Mouse (Mus musculus): Measurements from ENCODE around the gene Foxf1.

Gene Foxf1

DNA sequence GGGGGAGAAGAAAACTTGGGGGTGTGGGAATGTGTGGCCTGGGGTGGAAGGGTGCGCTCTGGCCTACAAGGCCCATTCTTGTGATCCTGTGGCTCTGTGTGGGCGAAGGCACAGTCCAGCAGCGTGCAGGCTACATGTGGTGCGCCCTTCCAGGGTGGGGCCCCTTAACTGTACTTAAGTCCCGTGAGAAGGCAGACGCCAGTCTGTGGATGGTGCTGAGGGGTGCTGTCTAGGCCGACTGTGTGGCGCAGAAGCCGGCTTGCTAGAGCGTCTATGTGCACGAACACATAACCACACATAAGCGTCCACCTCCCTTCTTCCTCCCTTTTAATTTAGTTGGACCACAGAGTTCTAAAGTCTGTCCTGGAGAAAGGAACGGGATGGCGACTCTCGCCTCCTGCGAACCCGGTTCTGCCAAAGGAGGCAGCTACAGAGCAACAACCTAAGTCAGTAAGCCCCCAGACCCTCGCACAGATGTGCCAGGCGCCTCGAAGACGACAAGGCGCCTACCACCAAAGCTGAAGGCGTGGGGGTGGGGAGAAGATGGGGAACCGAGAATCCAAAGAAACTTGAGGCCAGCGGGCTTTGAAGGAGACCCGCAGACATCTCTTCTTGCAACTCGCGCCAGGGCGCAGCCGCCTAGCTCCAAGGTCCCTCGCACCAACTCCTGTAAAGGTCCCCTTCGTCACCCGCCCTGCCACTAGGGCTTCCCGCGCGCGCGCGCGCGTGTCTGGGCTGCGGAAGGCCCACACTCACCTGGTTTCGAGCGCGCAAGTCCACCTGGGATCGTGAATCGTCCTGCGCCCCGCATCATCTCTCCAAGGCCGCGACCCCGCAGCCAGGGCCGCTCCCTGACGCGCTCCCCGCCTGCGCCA lies 1.7 kb upstream of the Foxf1 start:
- no peak for DNase-seq (ENCODE audit: low read depth, low spot score)

DNA sequence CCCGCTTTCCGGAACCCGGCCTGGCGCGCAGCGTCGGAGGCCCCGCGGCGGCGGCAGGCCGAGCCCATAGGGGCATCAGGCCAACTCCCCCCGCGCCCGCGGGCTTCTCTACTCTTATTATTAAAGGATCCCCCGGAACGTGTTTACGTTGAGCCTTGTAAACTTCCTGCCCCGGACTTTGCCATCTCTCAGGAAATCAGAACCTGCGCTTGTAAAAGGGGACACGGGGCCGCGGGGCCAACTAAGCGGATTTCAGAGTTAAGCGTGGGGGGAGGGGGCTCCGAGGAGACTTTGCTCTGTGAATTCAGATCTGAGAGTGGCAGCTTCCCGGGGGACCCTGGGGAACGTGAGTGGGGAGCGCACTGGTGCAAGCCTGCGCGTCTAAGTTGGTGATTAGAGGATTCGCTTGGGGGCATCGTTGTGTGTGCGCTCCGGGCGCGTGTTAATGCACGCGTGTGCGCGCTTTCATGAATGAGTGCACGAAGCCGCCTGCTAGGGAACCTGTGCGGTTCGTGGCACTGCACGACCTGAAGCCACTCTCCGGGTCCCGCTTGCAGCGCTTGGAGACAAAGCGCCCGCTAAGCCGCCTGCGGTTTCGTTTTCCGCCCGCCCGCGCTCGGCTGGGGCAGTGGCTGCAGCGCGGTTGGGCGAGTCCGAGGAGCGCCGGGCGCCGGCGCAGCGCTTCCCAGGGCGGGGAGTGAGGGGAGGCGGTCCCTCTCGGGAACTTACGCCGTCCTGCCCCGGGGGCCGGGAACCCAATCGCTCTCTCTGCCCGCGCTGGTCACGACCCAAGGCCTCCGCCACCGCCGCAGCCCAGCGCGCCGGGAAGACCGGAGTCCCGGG lies 872 bp upstream of the Foxf1 start:
- peak; percentile 20 for DNase-seq (ENCODE audit: low read depth, low spot score)

DNA sequence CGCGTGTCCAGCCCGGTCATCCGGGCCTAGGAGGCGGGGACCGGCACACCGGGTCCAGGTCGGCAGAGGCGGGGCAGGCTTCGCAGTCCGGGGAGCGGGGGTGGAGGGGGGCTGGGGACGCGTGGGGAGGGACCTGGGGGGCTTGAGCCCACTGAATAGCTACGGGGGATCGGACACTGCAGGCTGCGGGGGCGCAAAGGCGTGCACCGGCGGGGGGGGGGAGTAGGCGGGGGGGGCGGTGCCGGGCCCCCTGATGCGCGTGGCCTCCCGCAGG lies 313 bp upstream of the Foxf1 start:
- no peak for DNase-seq (ENCODE audit: low read depth, low spot score)

DNA sequence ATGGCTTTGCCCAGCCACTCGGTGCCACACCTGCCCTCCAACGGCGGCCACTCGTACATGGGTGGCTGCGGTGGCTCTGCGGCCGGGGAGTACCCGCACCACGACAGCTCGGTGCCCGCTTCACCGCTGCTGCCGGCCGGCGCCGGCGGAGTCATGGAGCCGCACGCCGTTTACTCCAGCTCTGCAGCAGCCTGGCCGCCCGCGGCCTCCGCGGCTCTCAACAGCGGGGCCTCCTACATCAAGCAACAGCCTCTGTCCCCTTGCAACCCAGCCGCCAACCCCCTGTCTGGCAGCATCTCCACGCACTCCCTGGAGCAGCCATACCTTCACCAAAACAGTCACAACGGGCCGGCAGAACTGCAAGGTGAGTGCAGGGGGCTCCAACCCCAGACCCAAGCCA lies 825 bp downstream of the Foxf1 start:
- no peak for DNase-seq (ENCODE audit: low read depth, low spot score)

DNA sequence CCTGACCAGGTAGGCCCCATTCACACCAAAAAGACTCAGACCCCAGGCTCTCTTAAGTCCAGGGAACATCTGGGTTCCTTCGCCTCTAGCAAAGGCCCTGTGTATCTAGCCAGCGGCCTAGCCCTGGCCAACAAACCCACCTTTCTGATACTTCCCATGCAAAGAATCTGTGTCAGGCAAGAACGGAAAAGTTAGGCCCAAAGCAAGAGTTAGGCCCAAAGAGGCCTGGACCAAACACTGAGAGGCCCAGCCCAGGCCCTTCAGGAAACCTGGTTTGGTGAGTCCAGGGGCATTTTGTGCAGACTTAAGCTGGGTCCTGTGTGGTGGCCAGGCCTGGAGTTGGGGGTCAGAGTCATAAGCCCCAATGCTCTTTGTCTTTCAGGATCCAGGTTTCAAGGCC lies 1.4 kb downstream of the Foxf1 start:
- DNase-seq (ENCODE audit: low read depth, low spot score), result no peak

DNA sequence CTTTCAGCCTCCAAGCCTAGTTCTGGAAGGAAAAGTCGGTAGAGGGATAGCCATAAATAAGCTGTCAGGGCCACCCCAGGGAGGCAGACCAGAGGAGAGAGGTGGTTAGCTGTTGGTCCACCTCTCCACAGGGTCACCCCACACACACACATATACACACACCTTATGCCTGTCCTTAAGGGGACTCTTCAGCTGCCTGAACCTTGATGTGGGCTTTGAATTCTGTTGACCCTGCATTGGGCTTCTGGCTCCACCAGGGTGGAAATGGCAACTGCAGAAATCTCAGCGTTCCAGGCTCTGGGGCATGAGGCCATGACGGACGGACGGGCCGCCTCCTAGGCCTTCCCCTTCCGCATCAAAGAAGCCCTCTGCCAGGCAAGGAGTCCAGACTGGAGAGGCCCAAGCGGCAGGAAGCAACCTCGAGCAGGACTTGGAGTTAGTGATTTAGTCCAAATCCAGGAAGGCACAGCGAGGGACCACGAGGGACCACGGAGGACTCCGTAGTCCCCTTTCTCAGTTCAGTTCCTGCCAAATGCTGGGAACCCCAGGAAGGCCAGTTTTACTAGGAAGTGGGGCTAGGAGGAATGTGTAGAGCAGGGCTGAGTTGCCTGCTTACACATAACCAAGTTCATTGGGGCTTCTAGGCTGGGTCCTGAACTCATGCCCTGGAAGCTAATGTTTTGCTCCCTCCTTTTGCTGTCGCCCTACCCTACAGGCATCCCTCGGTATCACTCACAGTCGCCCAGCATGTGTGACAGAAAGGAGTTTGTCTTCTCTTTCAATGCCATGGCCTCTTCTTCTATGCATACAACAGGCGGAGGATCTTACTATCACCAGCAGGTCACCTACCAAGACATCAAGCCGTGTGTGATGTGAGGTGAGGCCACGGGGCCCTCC lies 2.1 kb downstream of the Foxf1 start:
- DNase-seq (ENCODE audit: low read depth, low spot score), result no peak

DNA sequence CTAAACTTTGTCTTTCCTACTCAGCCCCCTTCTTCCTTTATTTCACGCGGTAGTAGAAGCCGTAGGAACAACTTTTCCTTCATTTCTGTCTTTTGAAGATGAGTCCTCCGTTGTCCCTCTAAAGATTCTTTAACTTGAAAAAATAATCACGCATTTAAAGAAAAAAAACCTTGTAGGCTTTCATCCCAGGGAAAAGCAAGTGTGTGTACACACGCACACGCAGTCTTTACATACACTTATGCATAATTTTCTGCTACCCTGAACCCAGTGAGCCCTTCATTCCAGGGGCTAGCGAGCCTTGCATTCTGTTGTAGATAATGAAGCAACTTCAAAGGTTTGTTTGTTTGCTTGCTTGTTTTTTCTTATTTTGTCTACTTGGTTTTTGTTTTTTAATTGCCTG lies 4.1 kb downstream of the Foxf1 start:
- DNase-seq (ENCODE audit: low read depth, low spot score), result no peak

DNA sequence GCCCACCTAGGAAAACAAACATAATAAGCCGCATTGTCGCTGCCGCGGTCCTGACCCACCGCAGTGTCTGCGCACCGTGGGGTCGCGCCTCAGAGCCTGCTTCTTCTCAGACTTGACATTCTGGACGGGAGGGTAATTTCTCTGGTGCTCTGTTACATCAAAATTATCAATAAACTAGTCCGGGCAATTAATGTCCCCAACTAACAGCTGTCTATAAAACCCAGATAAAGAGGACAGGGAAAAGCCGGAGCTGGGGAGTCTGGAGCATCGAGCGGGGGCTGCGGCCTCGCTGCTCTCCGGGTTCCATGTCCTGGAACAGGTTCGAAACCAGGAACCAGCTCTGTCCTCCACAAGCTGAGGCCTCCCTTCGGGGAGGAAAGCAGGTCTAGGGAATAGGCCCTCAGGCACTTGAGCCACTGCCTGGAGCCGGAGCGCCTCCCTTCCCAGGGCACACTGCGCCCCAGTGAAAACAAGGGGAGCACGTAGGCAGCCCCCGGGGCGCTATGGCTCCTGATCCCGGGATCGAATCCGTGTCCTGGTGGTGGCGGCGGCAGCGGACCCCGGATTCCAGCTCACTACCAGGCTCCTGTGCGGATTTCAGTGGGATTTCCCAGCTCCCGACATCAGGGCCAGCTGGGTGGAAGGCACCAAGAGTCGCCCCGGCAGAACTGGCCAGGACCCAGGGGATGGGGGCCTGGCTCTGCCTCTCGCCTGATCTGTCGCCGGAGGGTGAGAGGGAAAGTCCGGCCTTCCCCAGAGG lies 4.9 kb downstream of the Foxf1 start:
- no peak for DNase-seq (ENCODE audit: low read depth, low spot score)

DNA sequence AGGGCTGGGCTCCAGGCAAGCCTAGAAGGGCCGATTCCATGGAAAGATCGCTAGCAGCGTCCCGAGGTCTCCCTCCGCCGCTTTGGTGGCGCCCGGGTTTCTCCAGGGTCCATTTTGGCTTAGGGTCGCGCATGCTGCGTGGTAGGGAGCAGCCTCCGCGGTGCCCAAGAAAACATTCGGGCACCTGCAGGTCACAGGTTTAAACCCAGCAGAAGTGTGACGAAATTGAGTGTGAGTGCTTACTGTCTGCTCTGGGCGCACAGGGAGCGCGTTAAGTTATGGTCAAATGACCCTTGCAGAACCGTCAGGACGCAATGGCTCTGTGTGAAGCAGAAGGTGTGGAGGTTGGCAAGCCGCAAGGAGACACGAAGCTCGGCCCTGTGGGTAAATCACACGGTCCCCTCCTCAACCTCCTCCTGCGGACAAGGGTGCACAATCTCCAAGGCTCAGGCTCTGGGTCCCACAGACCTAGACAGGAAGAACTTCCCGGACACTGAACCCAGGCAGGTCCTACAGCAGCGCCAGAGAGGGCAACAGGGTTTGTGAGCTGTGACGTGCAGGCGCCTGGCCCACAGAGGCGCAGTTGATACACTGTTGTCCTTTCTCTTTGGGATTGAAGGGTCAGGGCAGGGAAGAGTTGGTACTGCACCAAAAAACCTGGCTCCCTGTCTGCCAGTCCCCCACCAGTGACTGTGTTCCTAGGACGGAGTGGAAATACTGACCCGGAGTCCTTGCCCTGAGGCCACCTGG lies 5.6 kb downstream of the Foxf1 start:
- no peak for DNase-seq (ENCODE audit: low read depth, low spot score)

DNA sequence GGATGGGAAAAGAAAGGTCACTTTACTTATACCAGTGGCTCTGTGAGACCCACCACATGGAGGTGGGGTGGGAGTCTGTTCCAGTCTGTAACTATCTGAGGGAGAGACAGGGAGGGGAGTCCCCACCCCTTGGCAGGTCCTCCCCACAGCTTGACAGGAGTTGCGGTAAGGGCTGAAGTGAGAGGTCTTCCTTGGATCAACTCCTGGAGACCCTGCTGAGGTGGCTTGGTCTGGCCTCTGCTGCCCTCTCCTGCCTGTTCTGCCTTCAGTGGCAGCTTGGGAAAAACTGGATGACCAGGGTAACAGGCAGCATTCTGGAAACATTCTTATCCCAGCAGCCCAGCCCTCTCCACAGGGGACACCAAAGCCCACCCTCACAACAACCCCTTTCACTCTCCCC lies 6.5 kb downstream of the Foxf1 start:
- no peak for DNase-seq (ENCODE audit: low read depth, low spot score)

DNA sequence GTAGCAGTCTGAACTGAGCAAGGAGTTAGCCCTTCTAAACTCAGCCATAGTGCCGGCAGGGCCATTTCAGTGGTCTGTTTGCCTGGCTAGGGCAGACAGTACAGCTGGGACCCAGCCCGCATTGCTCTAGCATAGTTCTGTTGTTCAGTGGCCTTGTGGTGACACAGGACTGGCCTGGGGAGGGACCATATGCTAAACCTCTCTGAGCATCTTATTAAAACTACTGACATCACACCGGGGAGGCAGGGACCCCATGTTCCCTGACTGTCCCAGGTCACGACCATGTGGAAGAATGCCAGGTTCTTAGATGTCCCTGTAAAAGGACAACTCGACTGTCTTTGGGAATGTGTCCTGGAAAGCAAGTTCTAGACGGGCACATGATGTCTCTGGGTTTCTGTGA lies 8.0 kb downstream of the Foxf1 start:
- DNase-seq (ENCODE audit: low read depth, low spot score), result no peak

DNA sequence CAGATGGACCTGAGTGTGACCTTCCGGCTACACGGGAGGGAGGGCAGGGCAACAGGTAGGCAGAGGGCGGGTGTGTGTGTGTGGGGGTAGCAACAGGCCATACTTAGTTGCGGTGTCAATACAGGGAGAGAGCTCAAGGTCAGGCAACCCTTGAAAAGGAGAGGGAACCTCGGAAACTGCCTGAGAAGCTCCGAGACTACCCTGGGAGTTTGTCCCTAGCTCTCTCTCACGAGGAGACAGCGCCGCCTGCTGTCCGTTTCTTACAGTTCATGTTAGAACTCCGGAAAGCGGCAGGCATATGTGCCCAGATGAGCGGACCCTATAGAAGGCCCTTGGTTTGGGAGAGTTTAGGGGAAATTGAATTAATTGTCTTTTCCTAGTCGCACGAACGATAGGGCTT lies 8.4 kb downstream of the Foxf1 start:
- peak; percentile 58 for DNase-seq (ENCODE audit: low read depth, low spot score)

DNA sequence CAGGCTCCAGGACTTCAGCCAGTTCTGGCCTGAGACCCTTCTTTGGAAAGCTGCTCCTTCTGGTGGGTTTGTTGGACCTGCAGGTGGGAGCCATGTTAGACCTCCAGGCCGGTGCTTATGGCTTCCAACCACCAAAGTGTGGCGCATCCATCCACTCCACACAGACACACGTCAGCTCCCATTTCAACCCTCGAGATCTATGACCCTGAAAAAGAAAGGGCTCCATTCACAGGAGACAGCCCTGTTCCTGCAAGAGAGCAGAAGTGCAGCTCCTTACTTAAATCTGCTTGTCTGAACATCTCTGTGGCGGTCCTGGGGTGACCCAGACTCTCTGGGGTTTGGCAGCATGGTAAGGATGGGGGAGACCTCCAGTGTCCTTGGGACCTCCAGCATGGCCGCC lies 9.3 kb downstream of the Foxf1 start:
- DNase-seq (ENCODE audit: low read depth, low spot score), result no peak

DNA sequence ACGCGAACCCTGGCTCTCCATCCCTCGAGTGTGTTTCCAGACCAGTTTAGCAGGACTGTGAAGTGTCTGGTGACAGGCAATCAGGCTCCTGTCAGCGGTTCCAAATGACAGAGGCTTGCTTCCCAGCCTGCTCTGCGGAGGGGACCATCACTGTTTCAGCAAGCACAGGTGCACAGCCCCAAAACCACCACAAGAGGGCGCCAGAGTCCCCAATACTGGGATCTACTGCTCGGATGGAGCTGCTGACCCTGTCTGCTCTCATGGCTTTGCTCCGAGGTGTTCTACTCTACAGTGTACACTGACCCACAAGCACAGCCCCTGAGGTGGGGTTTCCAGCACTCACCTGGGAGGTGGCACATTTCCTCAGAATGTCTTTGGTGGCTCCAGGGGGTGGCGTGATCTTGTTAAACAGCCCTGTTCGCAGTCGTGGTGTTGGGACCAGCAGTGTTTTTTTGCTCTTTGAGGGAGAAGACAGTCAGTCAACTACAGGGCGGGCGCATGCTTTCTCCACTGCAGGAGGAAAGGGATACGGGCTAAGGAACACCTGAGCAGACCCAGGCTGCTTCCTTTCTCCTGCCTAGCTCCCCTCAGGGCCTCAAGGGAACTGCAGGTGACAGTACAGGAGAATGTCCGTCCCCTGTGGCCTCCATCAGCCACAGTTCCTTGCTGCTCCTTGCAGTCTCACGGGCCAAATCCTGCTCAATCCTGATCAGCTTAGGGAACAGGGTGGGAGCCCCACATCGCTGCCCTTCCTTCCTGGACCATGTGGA lies 20.0 kb downstream of the Foxf1 start:
- peak; percentile 65 for DNase-seq (ENCODE audit: low read depth, low spot score)

DNA sequence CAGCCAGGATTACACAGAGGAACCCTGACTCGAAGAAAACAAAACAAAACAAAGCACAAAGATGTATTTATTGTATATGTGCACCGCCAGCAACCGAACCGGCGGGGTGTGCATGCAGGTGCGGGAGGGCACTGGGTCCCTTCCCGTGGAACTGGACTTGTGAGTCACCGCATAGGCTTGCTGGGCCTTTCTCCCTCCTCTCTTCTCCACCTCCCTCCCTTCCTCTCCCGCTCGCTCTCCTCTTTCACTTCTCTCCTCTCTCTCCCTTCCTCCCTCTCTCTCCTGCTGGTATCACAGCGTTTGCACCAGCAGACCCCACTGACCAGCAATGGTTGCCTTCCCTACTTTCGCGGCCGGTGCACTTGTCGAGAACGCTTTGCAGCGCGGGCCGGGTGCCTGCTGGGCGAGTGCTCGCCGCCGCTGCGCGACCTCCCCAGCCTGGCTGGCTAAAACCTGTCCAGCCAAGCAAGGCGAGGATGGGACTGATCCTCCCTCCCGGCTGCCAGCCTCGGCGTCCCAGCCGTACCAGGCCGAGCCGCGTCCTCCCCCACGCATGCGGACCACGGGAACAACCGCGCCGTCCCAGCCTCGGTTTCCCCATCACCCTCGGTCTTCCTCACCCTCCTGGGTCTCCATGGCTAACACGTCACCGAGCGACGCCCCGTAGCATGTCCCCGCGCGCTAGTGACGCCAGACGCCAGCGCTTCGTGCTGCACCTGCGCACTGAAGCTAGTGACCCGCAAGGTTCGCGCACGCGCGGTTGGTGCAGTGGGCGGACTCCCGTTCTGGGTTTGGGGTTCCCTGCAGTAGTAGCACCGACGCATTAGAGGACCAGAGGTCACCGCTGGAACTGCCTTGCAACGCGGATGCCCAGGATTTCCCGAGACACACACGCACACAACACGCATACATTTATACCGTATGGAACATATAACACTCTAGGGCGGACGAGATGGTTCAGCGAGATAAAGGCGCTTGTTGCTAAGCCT lies 23.8 kb downstream of the Foxf1 start, which contains the start of gene Mthfsd:
Mthfsd (minus strand) TSS at position 725 of the 989 bp plus-strand sequence.
- DNase-seq (ENCODE audit: low read depth, low spot score), result peak; percentile 98

DNA sequence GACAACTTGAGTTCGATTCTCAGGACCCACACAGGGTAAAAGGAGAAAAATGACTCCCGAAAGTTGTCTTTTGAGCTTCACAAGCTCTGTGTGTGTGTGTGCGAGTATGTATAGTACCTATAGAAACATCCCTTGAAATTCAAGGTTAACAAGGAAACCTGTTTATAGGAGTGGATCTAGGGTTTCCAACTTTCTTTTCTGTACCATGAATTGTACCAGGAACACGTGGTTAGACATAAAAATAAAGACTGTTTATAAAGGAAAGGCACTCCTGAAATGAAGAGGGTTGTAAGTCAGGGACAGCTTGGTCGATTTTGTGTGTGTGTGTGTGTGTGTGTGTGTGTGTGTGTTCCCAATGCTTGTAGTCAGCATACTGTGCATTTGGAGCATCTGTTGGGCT lies 24.5 kb downstream of the Foxf1 start:
- no peak for DNase-seq (ENCODE audit: low read depth, low spot score)

DNA sequence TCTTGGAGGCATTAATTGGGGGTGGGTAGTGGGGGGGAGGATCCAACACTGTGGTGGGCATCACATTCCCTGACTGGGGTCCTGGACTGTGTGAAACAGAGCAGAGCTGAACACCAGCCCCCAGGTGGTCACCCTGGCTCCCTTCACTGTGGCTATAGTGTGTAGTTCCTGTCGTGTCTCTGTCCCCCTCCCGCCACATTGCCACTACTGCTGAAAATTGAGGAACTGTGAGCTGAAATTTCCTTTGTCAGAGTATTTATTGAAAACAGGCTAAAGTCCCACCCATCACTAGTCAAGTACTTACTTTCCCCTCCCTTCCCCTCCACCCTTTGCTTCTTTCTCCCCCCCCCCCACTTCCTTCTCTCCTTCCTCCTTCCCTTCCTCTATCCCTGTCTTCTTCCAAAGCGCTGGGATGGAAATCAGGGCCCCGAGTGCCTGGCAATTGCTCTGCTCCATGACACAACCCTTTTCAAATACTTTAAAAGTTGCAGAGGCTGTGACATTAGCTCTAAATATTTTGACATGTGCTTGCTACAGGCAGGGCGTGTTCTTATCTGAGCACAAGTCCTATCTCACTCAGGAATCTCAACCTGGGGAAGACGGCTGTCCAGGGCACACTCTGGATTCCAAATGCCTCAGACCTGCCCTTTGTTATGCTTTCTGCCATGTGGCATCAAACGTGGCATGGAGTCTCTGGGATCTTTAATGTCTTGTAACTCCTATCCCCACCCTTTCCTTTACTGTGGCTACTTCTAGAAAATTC lies 27.1 kb downstream of the Foxf1 start:
- no peak for DNase-seq (ENCODE audit: low read depth, low spot score)

DNA sequence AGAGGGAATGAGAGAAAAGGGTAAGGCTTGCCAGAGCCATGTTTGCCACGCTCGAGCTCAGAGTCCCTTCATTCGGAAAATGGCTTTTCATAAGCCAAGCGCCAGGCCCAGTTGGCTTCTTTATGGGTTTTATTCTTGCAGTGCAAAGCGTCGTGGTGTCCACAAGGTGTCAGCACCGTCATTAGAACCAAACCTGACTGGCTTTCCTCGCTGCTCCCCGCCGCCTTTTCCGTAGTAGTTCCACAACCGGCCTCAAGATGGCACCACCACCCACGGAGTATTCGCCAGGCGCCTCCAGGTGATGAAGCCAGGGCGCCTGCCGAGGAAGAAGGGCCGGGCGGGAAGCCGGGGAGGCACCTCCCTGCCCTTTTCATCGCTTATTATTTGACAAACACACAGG lies 29.1 kb downstream of the Foxf1 start:
- DNase-seq (ENCODE audit: low read depth, low spot score), result peak; percentile 92

All from CD4-positive helper T cell, adult 2 months (primary cell).